Mouse (Mus musculus) intestine, postnatal 0 days (tissue): ENCODE data around the gene Disc1. TPM values are rescaled to one million over a fixed set of nuclear protein-coding genes. Genes with fewer than 3 reads are reported as not detected.

Experiments used
- ATAC-seq: fragments of 200-750 bp; cut with Nextera tagmentation; 2 replicates; pipeline ENCODE4 v1.8.0; 2017; ENCODE audit warnings: mild to moderate bottlenecking, moderate TSS enrichment, moderate library complexity
- H3K27ac ChIP-seq: fragments of 300-500 bp; sonication (generic); 2 replicates; pipeline ENCODE4 v1.5.1; 2014; ENCODE audit warnings: mild to moderate bottlenecking, low read depth, low read length, moderate library complexity
- H3K27me3 ChIP-seq: fragments of 300-500 bp; sonication (generic); replicated peaks from 2 replicates; pipeline ENCODE4 v1.6.1; 2014; ENCODE audit warnings: low read length, mixed read lengths; ENCODE audit not compliant: control insufficient read depth, insufficient read depth
- H3K36me3 ChIP-seq: fragments of 300-500 bp; sonication (generic); 2 replicates; pipeline ENCODE4 v1.6.1; 2014; ENCODE audit warnings: mild to moderate bottlenecking, moderate library complexity; ENCODE audit not compliant: control insufficient read depth, insufficient read depth
- H3K4me1 ChIP-seq: fragments of 300-500 bp; sonication (generic); replicated peaks from 2 replicates; pipeline ENCODE4 v1.6.1; 2014; ENCODE audit warnings: antibody characterized with exemption, low read length, mixed read lengths; ENCODE audit not compliant: control insufficient read depth, insufficient read depth
- H3K4me2 ChIP-seq: fragments of 300-500 bp; sonication (generic); replicated peaks from 2 replicates; pipeline ENCODE4 v1.6.1; 2014; ENCODE audit warnings: low read depth, mild to moderate bottlenecking, moderate library complexity
- H3K4me3 ChIP-seq: fragments of 300-500 bp; sonication (generic); 2 replicates; pipeline ENCODE4 v1.5.1; 2014; ENCODE audit warnings: low read depth, low read length
- H3K9ac ChIP-seq: fragments of 300-500 bp; sonication (generic); 2 replicates; pipeline ENCODE4 v1.6.1; 2014; ENCODE audit warnings: mild to moderate bottlenecking, low read depth, low read length
- H3K9me3 ChIP-seq: fragments of 300-500 bp; sonication (generic); 2 replicates; pipeline ENCODE4 v1.6.1; 2016; ENCODE audit warnings: mixed run types; ENCODE audit not compliant: control insufficient read depth
- CTCF ChIP-seq: sonication (generic); IDR thresholded peaks from 2 replicates; pipeline ENCODE4 v1.5.1; 2016; ENCODE audit warnings: low read depth, mild to moderate bottlenecking, control low read depth, antibody characterized with exemption, moderate library complexity
- WGBS: fragments of 180-500 bp; shearing (Covaris S2); extraction: QIAGEN DNeasy Blood & Tissue Kit; methylation state at CpG from one replicate; pipeline ENCODE4 v1.1.7; 2014; 5-methylcytosine and 5-hydroxymethylcytosine counted together
- polyA plus RNA-seq: library from polyadenylated mRNA; unstranded; fragments of >200 nt; fragmentation: Nextera tagmentation; extraction: Ambion mirVana; gene quantifications from 2 replicates; pipeline ENCODE4 v1.2.1, GENCODE M21; 2015

Gene Disc1
- polyA plus RNA-seq, 1 experiment from 2014 or later, result 0.40 TPM

DNA sequence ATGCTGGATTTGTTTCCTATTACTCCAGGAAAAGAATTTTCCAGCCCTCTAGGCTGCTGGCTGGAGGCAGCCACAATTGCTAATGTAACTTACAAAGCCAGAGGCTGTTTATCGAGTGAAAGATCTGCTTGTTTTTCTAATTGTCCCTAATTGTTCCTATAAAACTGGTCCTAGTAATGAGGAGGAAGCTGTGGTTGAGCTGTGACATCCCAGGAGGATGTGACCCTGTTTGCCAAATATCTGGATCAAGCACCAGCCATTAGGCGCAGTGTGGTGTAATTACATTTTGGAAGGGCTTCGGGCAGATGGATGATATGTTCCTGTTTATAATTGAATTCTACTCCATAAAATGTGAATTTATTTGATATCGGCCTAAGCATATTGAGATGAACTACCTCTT lies 233.3 kb downstream of the Disc1 start:
- Histone ChIP-seq H3K4me2 (no peak overlapping the region), H3K27me3 (no peaks in the 10 kb centered on the region), H3K9me3 (no peaks in the 10 kb centered on the region), H3K36me3 (no peaks in the 10 kb centered on the region), H3K4me3 (no peak overlapping the region), H3K27ac (no peak overlapping the region), H3K4me1 (peaks cover 15% of the 10 kb centered on the region; the same call in 1 of the 2 replicates), H3K9ac (no peak overlapping the region)
- WGBS, result 69% methylated on average over 4 of the region's 4 CpGs
- no peak for TF ChIP-seq CTCF
- ATAC-seq, result no peak

DNA sequence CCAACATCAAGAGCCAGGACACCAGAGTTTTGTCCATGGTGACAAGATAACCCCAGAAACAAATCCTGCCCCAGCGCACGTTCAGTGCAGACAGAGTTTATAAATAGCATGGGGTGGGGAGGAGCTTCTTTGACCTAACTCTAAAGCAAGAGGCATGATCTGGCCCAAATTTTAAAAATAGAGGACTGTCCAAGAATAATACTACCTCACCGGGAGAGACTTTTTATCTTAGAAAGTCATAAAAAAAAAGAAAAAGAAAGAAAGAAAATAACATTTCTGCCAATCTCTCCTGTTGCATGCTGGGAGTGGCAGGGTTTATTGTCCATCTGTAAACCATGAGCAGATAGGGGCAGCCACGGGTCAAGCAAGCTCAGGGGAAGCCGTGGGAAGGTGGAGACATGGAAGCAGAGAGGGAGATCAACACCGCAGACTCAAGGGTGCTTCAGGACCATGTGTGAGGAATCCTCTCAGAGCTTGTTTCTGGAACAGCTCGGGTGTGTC lies 233.9 kb downstream of the Disc1 start:
- H3K9ac ChIP-seq, result no peak overlapping the region
- no peaks in the 10 kb centered on the region for H3K27me3 ChIP-seq
- no peak overlapping the region for H3K27ac ChIP-seq
- no peak for ATAC-seq
- peaks cover 15% of the 10 kb centered on the region; the same call in 1 of the 2 replicates for H3K4me1 ChIP-seq
- no peak overlapping the region for H3K4me3 ChIP-seq
- H3K36me3 ChIP-seq, result no peaks in the 10 kb centered on the region
- H3K9me3 ChIP-seq, result no peaks in the 10 kb centered on the region
- 14% methylated on average over 7 of the region's 7 CpGs for WGBS
- H3K4me2 ChIP-seq, result 0 out of 2 replicates have a peak overlapping the region, but pooled peaks have one; percentile 3
- TF ChIP-seq CTCF, result no peak

GRCm38 (mm10) chr8:125291506-125291905 lies 237.5 kb downstream of the Disc1 start:
- 27% methylated on average over 10 of the region's 10 CpGs for WGBS
- H3K9ac ChIP-seq, result no peak overlapping the region
- no peaks in the 10 kb centered on the region for H3K27me3 ChIP-seq
- peaks cover 20% of the 10 kb centered on the region; the same call in 1 of the 2 replicates for H3K4me1 ChIP-seq
- no peak for TF ChIP-seq CTCF
- no peak overlapping the region for H3K27ac ChIP-seq
- H3K36me3 ChIP-seq, result no peaks in the 10 kb centered on the region
- ATAC-seq, result peak; percentile 73
- no peak overlapping the region for H3K4me3 ChIP-seq
- H3K4me2 ChIP-seq, result no peak overlapping the region
- no peaks in the 10 kb centered on the region for H3K9me3 ChIP-seq

- Histone ChIP-seq H3K27me3 (no peaks in the 10 kb centered on the region), H3K4me3 (no peak overlapping the region), H3K36me3 (no peaks in the 10 kb centered on the region), H3K9ac (no peak overlapping the region), H3K4me2 (no peak overlapping the region), H3K9me3 (no peaks in the 10 kb centered on the region), H3K4me1 (peaks cover 20% of the 10 kb centered on the region; the same call in 1 of the 2 replicates), H3K27ac (no peak overlapping the region; the same call in 1 of the 2 replicates)
- TF ChIP-seq CTCF, result peak; percentile 60
- ATAC-seq, result no peak
- 63% methylated on average over 22 of the region's 22 CpGs for WGBS
Measured at GRCm38 (mm10) chr8:125291932-125292717, 238.1 kb downstream of the Disc1 start.

DNA sequence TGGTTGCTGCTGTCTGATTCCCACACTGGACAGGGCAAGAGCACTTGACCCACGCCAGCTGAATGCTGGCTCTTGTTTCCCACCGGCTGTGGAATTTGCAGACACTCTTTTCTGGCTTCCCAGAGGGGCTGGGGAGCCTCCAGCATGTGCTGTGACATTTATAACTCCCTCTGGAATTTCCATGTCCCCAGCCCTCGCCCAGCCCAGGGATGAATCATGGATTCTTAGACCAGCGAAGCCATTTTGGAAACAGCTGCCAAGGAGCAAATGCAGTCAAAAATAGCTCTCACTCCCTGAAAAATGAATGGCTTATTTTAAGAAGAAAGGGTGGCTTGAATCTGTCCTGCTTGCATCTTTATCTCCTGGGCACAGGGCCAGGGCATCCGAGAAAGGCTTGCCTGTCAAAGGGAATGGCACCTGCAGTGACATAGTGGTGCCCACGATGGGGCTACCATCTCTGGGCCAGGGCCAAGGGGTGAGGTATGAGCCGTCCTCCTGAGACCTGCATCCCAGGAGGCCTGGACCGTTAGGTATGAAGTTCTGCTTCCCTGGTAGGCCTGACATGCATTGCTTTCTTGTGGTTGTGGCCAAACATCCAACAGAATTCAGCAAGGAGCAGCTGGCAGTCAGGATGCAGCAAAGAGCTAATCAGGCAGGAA lies 239.1 kb downstream of the Disc1 start:
- no peak for TF ChIP-seq CTCF
- WGBS, result 63% methylated on average over 8 of the region's 8 CpGs
- Histone ChIP-seq H3K9ac (no peak overlapping the region), H3K27me3 (no peaks in the 10 kb centered on the region), H3K9me3 (no peaks in the 10 kb centered on the region), H3K4me1 (peaks cover 15% of the 10 kb centered on the region; the same call in 1 of the 2 replicates), H3K4me2 (no peak overlapping the region), H3K36me3 (no peaks in the 10 kb centered on the region), H3K27ac (peak overlapping the region; percentile 31; the same call in 1 of the 2 replicates), H3K4me3 (no peak overlapping the region)
- ATAC-seq, result no peak

- H3K4me3 ChIP-seq, result no peak overlapping the region
- no peaks in the 10 kb centered on the region for H3K9me3 ChIP-seq
- WGBS, result 15% methylated on average over 4 of the region's 4 CpGs
- H3K4me1 ChIP-seq, result 0 out of 2 replicates have a peak, but pooled peaks cover 9% of the 10 kb centered on the region
- no peak overlapping the region for H3K27ac ChIP-seq
- TF ChIP-seq CTCF, result no peak
- no peak overlapping the region for H3K4me2 ChIP-seq
- ATAC-seq, result no peak
- H3K36me3 ChIP-seq, result no peaks in the 10 kb centered on the region
- no peak overlapping the region for H3K9ac ChIP-seq
- H3K27me3 ChIP-seq, result no peaks in the 10 kb centered on the region
Measured at GRCm38 (mm10) chr8:125299248-125299647, 245.3 kb downstream of the Disc1 start.
